Mouse (Mus musculus) bone marrow, adult 2 months (tissue): ENCODE measurements around the gene Slk.

Experiments
- CTCF ChIP-seq: fragments of 200-500 bp; IDR thresholded peaks from 2 replicates; pipeline ENCODE4 v1.5.1; 2011; ENCODE audit warnings: low read length, control low read depth; ENCODE audit not compliant: control insufficient read depth, insufficient read depth
- POLR2A ChIP-seq: fragments of 200-500 bp; IDR thresholded peaks from 2 replicates; pipeline ENCODE4 v1.6.1; 2011; ENCODE audit warnings: low read depth, mild to moderate bottlenecking, control low read depth, low read length, borderline replicate concordance; ENCODE audit not compliant: control insufficient read depth

DNA sequence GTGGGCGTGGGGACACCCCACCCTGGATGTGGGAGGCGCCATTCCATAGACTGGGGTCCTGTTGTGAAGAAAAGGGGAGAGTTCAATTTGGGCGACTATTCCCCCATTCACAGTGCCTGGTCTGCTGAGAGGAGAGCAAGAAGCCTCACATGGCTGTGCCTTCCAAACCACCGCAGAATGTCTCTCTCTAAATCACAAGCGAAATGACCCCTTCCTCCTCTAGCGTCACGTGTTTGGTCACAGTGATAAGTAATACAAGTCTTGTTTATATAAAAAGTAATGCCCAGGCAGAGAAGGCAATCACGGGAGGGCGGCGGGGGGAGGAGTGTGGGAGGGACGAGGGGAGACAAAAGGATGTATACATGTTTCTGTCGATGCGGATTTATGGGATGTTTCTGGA is 15.8 kb upstream of the Slk start:
- TF ChIP-seq POLR2A, result no peak
- no peak for TF ChIP-seq CTCF
